Mouse (Mus musculus) T-helper 2 cell (primary cell): ENCODE measurements around the gene H1f0.

ENCODE experiments used
- in situ Hi-C: fragments of 300-600 bp; cut with MboI, MseI; formaldehyde crosslinking; loops from one replicate; pipeline ENCODE4 v1.15.1; 2025; ENCODE audit warnings: high pct_unique_total_duplicates

Gene H1f0

DNA sequence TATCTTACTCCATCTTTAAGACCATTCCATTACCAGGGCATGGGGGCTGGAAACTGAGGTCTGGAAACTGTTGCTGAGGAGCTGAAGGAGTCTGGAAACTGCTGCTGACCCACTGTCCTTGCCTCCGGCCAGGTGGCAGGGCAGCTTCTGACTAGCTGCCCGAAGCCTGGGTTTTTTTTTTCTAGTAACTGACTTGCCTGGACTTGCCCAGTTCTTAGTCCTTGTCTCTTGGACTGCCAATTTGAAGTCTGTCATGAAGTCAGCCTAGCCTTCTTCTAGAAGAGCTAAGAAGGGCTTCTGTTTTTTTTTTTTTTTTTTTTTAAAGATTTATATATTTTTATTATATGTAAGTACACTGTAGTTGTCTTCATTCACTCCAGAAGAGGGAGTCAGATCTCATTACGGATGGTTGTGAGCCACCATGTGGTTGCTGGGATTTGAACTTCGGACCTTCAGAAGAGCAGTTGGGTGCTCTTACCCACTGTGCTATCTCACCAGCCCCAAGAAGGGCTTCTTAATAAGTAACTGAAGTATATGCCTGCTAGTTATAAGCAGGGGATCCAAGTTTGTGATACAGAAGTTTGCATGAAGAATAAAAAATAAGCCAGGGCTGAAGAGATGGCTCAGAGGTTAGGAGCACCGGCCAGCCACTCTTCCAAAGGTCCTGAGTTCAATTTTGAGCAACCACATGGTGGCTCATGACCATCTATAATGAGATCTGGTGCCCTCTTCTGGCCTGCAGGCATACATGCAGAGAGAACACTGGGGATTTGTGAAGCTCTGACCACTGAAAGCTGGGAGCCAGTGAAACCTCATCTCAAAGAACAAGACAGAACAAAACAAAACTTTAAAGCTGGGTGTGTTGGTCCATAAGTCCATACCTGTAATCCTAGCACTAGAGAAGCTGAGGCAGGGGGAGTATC, 43.1 kb downstream of the H1f0 start:
- in situ Hi-C loops: no loop called here

DNA sequence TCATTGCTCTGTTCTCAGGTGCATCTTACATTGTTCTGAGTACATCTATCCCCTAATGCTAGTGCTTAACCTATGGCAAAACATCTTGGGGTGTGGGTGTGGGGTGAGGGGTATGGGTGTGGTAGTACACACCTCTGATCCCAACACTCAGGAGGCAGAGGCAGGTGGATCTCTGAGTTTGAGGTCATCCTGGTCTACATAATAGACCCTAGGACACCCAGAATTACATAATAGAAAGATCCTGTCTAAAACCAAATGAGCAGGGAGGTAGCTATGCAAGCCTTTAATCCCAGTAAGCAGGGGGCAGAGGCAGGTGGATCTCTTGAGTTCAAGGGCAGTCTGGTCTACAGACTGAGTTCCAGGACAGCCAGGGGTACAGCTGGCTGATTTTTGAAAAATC, 45.5 kb downstream of the H1f0 start:
- in situ Hi-C loops: no loop called here

DNA sequence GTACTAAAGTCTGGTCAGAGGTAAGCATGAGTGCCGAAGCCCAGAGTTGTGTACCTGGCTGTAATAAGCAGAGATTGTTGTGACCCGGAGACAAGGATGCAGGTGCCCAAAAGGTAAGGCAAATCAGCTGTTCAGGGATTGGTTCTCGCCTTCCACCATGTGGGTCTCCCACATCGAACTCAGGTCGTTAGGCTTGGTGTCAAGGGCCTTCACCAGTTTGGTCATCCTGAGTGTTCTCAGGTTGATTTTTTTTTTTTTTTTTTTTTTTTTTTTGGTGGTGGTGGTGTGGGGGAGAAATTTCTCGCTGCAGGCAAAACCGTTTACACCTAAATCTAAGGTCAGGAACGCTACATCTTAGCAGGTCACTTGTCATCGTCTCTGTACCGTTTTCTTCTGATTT, 46.2 kb downstream of the H1f0 start:
- in situ Hi-C loops: no loop called here

DNA sequence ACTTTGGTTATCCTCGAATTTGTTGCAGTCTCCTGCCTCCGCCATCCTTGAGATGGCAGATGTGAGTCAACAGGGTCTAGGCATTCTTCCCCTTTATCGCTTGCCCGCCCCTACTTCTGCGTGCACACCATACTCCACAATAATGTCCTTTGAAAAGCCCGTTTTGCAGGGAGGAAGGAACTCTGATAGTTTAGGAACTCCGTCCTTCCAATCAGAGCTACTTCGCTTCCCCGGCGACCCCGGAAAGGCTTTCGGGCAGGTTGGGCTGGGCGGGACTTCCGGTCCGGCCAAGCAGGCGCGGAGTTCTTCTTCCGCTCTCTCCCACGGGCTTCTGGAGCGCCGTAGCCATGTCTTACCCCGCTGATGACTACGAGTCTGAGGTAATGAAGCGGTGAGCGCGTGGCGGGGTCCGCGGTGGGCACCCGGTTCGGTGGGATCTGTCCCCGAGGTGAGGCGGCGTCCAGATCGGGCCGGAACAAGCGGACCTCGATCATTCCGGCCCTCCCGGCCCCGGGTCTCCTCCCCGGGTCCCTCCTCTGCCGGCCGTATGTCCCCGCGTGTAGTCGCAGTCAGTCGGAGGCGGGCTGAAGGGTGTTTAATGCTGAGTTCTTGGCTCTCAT, 46.8 kb downstream of the H1f0 start, which contains the start of gene Eif3l:
TSS of gene Eif3l (plus strand) at position 267 of the 620 bp plus-strand sequence.
- in situ Hi-C loops: no loop called here

DNA sequence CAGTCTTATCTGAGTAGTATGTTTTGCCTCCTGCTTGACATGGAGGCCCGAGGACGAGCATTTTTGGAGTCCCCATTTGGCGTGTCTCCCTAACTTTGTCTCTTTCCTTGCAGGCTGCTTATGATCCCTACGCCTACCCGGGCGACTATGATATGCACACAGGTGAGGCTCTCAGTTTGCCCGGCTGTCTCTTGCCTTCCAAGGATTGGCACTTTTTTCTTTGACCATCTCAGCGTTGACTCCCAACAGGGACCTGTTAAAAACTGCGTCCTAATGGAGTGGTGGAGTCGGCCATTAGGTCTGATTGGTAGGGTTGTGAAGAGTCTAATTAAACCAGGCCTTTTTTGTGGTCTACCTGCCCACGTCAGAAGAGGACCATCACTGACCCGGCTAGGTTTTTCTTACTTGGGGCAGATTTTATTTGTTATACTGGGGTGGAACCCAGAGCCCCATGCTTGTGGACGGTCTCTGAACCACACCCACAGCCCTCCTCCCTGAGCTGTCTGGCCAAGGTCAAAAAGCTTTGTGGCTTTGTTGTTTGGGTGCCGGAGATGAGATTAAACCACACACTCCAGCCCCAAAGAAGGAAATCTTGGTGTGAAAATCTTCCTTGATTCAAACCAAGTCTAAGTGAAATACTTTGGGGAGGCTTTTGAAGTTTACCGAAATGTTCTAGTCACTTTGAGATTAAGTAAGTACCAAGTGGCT, 47.6 kb downstream of the H1f0 start:
- in situ Hi-C loops: no loop called here

DNA sequence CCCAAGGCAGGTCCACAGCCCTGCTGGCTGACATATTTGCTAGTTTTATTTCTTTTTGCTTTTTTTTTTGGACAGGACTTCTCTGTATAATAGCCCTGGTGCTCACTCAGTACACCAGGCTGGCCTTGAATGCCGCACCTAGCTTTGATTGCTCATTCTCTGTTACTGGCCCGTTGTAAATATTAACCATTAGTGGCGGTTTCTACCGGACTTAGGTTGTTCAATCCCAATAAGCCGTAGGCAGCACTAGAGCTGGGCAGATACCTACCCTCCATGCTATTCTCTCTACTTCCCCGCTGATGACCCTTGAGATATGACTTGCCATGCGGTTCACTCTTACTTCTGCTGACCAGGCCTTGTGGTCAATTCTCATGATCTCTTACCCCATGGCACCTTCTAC, 51.3 kb downstream of the H1f0 start:
- in situ Hi-C loops: no loop called here
